Mouse (Mus musculus) urinary bladder, postnatal 25 days (tissue): ENCODE data around the gene Crtc1.

ENCODE experiments used
- DNase-seq: peaks from one replicate; pipeline ENCODE4 v3.0.0; 2022; ENCODE audit warnings: low spot score

Gene Crtc1

DNA sequence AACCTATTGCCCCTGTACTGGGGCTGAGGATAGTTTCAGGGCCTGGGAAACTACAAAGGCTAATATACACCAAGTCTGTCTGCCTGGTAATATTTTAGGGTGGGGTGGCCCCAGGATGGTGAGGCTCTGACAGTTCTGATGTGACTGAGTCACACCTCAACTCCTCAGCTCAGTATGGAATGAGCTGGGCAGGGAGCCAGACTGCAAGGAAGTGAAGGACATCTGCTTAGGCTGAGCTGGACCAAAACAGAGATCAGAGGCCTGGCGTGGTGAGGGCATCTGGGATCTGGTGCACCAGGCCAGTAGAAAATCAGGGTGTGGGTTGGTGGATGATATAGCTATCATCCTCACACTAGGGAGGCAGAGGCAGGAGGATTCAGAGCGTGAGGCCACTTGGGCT, 49.7 kb downstream of the Crtc1 start:
- DNase-seq, result no peak

DNA sequence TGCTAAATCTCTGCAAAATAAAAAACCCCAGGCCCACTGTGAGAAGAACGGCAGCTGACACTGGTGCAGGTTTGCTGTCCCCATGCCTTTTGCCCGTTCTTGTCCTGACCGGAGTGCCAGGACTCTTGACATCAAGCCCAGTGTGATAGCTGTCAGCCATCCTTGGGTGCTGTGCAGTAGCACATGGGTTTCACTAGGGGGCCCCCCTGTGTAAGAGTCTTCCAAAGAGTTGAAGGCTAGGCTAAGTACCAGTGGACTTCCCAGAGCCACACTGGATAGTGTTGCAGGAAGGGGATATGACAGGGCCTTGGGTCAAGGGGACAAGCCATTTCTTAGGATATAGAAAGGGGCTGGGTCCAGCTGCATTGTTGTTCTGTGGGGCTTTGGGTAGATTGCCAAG, 56.1 kb downstream of the Crtc1 start:
- peak; percentile 63 for DNase-seq

DNA sequence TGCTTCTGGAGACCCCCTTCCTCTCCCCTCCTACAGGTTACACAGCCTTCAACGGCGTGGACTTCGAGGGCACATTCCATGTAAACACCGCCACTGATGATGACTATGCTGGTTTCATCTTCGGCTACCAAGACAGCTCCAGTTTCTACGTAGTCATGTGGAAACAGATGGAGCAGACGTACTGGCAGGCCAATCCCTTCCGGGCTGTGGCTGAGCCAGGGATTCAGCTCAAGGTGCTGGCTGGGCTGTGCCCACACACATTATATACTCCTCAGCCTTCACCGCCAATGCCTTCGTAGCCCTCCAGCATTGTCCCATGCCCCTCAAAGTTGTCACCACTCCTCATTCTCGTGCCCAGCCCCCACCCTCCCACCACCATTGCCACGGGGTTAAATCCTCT, 59.3 kb downstream of the Crtc1 start:
- no peak for DNase-seq

DNA sequence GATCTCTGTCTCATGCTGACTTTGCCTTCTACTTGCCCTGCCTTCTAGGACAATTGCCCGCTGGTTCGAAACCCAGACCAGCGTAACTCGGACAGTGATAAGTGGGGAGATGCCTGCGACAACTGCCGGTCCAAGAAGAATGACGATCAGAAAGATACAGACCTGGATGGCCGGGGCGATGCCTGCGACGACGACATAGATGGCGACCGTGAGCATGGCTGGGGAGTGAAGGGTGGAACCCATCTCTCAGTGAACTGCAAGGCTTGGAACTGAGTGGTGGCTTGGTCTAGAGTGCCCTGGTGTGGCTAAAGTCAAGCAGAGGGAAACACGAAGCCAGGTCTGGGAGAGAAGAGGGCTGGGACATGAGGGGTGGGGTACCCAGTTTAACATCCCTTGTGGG, 62.3 kb downstream of the Crtc1 start:
- no peak for DNase-seq

DNA sequence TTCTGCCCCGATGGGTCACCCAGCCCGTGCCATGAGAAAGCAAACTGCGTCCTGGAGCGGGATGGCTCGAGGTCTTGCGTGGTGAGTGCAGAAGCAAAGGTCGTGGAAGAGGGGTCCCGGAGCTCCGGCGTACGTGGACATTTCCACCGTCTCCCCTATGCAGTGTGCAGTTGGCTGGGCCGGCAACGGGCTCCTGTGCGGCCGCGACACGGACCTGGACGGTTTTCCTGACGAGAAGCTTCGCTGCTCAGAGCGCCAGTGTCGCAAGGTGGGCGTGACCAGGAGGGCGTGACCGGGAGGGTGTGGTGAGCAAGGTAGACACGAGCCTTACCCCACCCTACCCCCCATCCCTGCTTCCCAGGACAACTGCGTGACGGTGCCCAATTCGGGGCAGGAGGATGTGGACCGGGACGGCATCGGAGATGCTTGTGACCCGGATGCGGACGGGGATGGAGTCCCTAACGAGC, 63.1 kb downstream of the Crtc1 start:
- no peak for DNase-seq

DNA sequence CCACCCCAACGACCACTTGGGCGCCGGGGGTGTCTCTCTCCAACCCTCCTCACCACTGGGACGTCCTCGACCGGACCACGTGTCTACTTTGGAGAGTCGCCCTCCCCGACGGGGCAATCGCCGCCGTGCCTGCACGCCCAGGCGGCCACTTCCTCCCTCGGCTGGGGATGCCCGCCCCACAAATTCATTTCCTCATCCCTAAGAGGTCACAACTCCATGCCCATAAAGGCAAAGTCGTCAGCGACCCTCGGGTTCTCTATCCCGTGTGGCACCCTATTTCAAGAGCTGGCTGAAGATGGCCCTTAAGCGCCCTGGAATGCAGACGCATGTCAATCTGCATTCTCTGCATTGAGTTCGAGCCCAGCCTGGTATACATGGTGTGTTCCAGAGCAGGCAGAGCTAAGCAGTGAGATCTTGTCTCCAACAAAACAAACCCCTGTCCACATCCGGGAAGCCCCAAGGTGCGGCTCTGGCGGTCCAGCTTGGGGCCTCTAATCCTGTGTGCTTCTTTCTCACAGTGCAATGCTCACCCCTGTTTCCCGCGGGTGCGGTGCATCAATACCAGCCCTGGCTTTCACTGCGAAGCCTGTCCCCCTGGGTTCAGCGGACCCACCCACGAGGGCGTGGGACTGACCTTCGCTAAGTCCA, 64.0 kb downstream of the Crtc1 start:
- DNase-seq, result no peak

DNA sequence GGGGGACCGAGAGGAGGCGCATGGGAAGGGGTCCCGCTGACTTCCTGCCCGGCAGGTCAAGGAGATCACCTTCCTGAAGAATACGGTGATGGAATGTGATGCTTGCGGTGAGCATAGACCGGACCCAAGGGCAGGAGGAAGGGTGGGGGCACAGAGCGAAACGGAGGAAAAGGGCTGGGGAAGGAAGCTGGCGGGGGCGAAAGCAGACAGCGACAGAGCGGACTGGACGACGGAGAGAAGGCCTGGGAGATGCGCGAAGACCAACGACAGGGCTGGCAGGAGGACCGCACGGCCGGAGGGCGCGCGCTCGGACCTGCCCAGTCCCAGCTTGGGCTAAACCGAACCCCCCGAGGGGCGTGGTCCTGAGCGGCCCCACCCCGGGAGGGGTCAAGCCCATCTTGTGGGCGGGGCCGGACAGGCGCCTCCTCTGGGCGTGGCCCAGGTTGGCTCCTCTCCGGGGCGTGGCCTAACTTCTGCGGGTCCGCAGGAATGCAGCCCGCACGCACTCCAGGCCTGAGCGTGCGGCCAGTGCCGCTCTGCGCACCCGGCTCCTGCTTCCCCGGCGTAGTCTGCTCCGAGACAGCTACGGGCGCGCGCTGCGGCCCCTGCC, 65.0 kb downstream of the Crtc1 start:
- DNase-seq, result peak; percentile 81

DNA sequence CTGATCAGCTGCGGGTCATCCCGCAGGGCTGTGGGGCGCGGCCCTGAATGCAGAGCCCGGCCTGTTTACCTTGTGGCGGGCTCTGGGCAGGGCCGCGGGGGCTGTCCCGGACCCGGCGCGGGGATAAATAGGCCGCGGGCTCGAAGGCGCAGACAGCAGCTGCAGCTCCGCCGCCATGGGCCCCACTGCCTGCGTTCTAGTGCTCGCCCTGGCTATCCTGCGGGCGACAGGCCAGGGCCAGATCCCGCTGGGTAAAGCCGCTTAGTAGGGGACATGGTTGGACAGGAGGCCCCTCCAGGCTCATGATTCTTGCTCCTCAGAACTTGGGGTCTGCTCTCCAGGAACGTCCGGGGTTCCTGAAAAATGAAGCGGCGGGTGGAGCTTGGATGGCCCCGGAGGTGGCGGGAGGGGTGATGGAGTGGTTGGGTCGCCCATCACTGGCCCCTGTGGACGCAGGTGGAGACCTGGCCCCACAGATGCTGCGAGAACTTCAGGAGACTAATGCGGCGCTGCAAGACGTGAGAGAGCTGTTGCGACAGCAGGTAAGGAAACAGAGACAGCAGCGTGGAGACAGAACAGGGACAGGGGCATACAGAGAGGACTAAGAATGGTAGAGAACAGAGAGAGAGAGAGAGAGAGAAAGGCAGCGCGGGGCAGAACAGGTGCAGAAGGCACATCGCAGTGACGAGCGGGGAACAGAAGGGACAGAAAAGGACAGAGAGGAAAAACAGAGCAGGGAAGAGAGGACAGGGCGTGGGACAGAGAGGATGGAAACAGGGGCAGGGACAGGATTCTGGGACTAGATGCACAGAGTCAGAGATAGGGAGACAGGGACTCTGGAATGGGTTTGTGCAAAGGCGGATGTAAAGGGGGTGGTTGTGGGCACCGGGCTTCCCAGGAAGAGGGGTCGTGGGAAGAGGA, 65.7 kb downstream of the Crtc1 start, which contains the start of gene Comp:
Comp (plus strand) TSS at position 162 of the 921 bp plus-strand sequence.
- no peak for DNase-seq

DNA sequence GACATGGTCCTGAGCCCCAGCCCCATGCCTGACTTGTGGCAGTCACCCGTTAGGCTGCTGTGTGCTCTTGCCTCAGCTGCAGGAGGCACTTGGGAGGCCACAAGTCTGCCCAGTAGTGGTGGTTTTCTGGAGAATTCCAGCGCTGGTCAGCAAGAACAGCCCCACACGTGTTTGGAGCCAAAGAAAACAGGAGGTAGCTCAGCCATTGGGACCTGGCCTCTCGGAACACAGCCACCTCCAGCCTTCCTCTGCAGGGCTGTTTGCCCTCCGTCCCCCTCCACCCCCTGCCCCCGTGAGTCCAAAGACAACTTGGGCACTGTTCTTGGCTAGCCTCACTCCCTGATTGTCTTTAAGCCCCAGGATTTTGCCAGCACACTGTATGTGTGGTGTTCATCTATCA, 67.4 kb downstream of the Crtc1 start:
- no peak for DNase-seq

DNA sequence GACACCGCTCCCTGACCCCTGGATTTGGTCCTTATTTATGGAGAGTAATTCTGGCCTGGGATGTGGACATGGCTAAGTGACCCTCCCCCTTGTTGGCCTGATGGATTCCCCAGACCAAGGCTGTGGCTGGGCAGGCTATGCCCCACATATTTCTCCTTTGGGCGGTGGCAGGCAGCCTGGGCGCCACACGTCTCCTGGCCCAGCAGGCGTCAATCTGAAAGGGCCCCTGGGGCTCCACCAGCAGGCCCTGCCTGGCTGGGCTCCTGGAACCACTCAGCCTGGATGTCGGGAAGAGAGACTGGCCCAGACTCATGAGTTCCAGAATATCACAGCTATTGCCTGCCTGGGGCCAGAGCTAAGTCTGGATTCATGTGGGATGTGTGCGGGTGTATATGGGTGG, 68.9 kb downstream of the Crtc1 start:
- no peak for DNase-seq

DNA sequence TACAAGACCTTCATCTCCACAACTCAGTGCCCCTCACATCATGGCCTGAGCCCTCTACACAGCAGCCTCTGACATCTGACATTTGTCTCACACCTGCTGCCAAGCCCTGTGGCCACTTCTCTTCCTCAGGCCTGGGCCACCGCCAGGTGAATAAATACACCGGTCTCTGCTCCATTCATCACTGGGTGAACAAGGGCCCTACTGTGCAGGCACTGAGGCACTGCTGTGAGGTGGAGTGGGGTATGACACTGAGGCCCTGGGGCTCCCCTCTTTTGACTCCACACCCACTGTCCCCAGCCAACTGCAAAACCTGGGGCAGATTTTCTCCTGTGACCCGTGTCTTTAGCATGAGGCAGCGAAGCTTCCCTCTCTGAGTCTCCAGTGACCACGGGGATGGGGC, 72.8 kb downstream of the Crtc1 start:
- no peak for DNase-seq

DNA sequence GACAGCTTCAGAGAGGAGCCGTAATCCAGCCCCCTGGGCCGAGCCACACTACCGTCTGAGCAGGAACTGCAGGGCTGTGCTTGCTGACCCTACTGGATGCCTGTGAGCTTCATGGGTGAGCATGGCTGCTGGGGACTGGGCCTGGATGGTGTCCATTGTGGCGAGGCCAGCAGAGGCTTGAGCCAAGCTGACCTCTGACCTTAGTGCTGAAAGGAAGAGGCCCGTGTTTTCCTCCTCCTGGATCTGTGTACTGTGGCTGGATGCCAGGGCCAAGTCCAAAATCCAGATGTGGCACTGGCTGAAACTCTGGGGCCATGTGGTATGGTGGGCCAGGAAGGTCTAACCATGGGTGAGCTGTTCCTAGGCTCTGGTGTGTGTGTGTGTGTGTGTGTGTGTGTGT, 75.3 kb downstream of the Crtc1 start:
- DNase-seq, result no peak

DNA sequence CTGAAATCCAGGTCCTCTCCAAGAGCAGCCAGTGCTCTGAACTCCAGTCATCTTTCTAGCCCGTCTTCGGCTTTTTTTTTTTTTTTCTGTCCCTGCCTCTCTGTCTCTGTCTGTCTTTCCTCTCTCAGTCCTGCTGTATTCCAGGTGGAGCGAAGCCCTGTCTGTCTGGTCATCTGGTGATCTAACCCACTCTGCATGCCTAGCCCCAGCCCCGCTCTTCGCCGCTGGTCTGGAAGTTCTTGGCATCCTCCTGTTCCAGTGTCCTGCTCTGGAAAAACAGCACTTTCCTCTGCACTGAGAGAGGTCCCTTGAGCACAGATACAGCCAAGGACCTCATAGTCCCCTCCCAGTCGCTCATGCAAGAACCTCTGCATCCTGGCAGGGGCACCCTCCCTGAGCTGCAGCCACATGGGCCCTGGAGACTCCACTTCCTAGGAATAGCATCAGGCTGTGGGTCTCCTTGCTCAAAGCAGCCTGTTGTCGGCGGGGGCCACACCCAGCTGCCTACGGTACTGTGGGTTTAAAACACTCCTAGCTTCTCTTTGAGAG, 77.8 kb downstream of the Crtc1 start:
- no peak for DNase-seq

DNA sequence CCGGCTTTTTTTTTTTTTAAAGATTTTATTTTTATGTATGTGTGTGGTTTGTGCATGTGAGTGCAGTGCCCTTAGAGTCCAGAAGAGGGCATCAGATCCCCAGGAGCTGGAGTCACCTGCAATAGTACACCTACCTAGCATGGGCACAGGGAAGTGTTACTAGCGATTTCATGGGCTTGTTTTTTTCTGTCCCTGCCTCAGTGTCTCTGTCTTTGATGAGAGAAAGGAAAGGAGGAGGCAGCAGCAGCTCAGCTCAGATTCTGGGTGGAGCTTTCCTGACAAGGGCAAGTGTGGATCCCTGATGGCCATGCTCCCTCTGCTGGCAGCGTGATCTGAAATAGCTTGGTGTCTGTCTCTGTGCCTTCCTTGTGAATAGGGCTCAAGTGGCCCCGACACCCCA, 78.6 kb downstream of the Crtc1 start:
- no peak for DNase-seq

DNA sequence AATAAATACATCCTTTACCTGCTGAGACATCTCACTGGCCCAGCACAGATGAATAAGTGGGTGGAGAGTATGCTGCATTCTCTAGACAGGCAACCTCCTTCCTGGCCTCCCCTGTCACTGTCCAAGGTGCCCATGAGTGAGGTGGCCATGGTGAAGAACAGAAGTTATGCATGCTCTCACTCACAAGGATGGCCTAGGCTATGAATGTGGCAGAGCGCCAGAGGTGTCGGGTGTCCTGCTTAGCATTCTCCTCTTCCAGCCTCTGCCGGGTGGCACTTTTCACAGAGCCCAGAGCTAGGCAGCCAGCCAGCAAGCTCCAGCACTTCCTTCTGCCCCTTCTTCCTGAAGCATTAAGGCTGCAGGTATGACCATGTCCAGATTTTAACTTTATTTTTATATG, 80.0 kb downstream of the Crtc1 start:
- DNase-seq, result no peak

DNA sequence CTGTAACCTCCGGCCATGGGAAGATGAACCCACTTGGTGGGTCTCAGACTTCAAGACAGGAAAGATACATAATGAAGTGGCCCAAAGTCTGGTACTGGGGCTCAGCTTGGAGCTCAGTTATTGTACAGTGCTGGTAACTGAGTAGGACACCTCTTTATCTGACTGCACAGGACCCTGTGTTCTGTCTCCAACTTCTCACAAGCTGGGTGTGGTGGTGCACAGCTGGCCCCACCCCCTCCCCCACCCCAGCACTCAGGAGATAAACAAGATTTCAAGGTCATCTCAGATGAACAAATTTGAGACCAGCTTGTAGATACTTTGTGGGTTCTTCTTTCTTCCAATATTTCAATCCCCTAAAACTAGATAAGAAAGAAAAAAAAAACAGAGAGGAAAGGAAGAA, 83.3 kb downstream of the Crtc1 start:
- no peak for DNase-seq

DNA sequence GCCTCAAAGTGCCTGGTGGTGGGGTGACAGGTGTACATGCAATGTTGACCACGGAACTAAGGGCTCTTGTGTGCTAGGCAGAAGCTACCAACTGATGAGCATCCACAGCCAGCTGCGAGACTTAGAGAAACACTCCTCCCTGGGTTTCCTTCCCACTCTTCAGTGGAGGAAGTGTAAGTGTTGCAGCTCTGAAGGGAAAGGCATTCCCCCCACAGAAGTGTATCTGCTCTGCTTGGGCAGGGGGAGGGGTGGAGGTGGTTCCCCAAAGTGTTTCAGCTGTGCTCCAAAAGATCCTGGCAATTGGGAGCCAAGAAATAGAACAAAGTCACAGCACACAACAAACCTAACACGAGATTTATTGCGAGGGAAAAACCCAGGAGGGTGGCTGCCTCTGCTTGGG, 85.4 kb downstream of the Crtc1 start:
- DNase-seq, result no peak

DNA sequence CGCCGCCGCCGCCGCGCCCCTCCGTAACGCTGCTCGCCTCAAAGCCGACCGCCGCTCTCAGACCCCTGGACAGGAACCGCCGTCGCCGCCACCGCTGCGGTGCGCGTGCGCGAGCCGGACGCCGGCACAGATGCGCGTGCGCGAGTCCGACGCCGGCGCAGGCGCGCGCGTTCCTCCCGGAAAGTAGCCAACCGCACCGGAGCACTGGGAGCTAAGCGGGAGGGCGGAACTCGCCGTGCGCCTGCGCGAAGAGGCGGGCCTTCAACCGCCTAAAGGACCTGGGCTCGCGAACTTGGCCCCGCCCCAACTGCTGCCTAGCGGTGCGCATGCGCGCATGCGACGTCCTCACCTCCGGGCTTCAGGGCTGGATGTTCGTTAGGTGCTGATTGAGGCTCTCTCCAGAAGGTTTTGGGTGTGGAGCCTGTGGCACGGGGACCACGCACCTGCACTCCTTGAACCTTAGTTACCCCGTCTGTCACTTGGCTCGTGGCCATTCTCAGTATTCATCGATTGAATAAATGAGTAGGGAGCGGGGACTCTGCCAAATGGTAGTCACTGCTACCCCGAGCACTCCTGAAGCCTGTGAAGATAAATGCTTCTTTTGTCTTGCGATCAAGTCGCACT, 86.1 kb downstream of the Crtc1 start, which contains the start of gene Upf1:
Upf1 (minus strand) TSS at position 85 of the 624 bp plus-strand sequence.
- DNase-seq, result peak; percentile 100

DNA sequence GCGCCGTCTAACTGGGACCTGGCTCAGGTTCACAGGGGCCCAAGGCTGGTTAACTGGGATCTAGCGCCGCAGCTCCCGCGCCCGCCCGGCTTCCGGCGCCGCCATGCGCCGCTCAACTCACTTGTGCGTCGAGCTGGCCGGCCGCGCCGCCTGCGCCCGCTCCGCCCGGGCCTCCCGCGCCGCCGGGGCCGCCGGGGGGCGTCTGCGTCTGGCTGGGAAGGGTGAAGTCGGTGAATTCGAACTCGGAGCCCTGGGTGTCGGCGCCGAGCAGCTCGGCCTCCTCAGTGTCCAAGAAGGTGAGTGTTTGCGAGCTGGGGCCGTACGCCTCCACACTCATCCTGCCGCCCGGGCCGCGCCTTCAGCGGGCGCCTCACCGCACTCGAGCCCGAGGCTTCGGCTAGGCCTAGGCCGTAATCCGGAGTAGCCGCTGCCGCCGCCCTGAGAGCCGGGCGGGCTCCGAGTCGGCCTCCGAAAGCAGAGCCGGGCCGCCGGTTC, 86.7 kb downstream of the Crtc1 start:
- peak; percentile 53 for DNase-seq

DNA sequence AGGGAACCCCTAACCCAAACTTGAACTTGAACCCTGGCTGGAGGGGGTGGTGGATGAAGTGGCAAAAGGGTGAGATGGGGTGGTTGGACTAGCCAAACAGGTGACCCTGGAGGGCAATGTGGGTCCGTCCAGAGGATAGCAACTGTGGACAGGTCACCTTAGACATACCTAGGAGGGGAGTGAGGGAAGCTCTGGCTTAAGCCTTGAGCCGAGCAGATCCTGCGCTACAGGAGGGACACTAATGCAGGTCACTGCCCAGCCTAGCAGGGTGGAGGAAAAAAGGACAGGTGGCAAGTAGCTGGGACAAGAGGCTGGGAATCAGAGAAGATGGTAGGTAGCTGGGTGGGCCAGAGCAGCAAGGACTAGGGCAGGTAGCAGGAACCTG, 87.4 kb downstream of the Crtc1 start:
- DNase-seq, result no peak

DNA sequence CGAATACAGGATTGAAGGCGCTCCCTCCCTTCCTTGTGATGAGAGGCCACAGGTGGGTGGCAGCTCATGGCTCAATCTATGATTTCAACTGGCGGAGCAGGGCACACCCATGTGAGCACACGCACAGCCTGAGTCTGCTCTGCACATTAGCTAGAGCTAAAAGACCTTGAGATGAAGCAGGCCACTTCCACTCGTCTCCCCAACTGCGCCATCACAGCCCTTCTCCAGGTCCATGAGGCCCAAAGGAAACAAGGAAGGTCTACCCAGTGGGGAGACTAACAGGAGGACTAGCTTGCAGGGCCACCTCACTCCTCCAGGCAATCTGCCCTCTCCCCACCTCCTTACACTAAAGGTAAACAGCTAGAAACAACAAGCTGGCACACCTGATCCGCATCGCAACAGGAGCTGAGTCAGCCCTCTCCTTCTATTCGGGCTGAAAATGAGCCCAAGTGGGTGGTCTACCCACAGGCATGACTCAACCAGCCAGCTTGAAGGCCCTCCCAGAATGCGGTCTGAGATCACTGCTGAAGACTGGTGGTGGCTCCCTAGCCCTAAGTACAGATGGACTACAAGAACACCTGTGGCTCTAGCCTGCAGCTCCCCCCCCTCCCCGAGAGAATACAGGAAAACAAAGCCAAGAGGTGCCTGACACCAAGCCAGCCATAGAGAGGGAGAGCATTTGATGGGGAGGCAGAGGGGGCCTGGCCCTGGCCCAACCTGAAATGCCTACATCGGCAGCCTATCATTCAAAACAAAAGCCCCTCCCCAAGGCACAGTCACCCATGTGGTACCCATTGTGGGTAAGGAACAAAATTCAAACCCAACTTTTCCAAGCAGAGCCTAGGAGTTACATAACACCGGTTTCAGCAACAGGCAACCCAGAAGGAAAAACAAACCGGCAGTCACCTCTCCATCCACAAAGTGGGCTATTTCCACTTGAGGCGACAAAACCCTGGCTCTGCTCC, 88.1 kb downstream of the Crtc1 start:
- DNase-seq, result no peak
